Mouse (Mus musculus) neural tube, embryonic 12.5 days (tissue): ENCODE results near the gene Amph. TPM values are rescaled to one million over a fixed set of nuclear protein-coding genes. Genes with fewer than 3 reads are reported as not detected.

Experiments used
- ATAC-seq: fragments of 200-750 bp; cut with Nextera tagmentation; 2 replicates; pipeline ENCODE4 v1.8.0; 2017; ENCODE audit warnings: low read depth, mild to moderate bottlenecking, moderate TSS enrichment, moderate library complexity; ENCODE audit not compliant: low FRiP score
- H3K27ac ChIP-seq: fragments of 300-500 bp; sonication (generic); 2 replicates; pipeline ENCODE4 v1.5.1; 2016
- H3K27me3 ChIP-seq: fragments of 300-500 bp; sonication (generic); replicated peaks from 2 replicates; pipeline ENCODE4 v1.6.1; 2016; ENCODE audit warnings: mild to moderate bottlenecking
- H3K36me3 ChIP-seq: fragments of 300-500 bp; sonication (generic); 2 replicates; pipeline ENCODE4 v1.6.1; 2016; ENCODE audit warnings: mild to moderate bottlenecking
- H3K4me1 ChIP-seq: fragments of 300-500 bp; sonication (generic); 2 replicates; pipeline ENCODE4 v1.6.1; 2016
- H3K4me2 ChIP-seq: fragments of 300-500 bp; sonication (generic); replicated peaks from 2 replicates; pipeline ENCODE4 v1.6.1; 2016; ENCODE audit warnings: mild to moderate bottlenecking
- H3K4me3 ChIP-seq: fragments of 300-500 bp; sonication (generic); 2 replicates; pipeline ENCODE4 v1.5.1; 2016
- H3K9ac ChIP-seq: fragments of 300-500 bp; sonication (generic); 2 replicates; pipeline ENCODE4 v1.6.1; 2016; ENCODE audit warnings: mild to moderate bottlenecking
- H3K9me3 ChIP-seq: fragments of 300-500 bp; sonication (generic); 2 replicates; pipeline ENCODE4 v1.6.1; 2016; ENCODE audit warnings: mild to moderate bottlenecking
- WGBS: fragments of 180-500 bp; shearing (Covaris S2); methylation state at CpG from one replicate; pipeline ENCODE4 v1.1.7; 2016; 5-methylcytosine and 5-hydroxymethylcytosine counted together
- polyA plus RNA-seq: library from polyadenylated mRNA; unstranded; fragments of >200 nt; fragmentation: Nextera tagmentation; extraction: Ambion mirVana; gene quantifications from 2 replicates; pipeline ENCODE4 v1.2.1, GENCODE M21; 2016

Gene Amph
- polyA plus RNA-seq, 1 experiment from 2014 or later: 20.5 TPM

- Histone ChIP-seq H3K36me3 (no peaks in the 10 kb centered on the region), H3K4me1 (no peaks in the 10 kb centered on the region), H3K9me3 (no peaks in the 10 kb centered on the region), H3K27me3 (no peaks in the 10 kb centered on the region), H3K4me2 (no peak overlapping the region), H3K27ac (no peak overlapping the region), H3K4me3 (no peak overlapping the region), H3K9ac (no peak overlapping the region)
- WGBS: 33% methylated on average over 4 of the region's 4 CpGs
- ATAC-seq: no peak
Measured at GRCm38 (mm10) chr13:19158484-19158883, 210.5 kb downstream of the Amph start.

- Histone ChIP-seq H3K4me3 (no peak overlapping the region), H3K36me3 (no peaks in the 10 kb centered on the region), H3K4me1 (no peaks in the 10 kb centered on the region), H3K9me3 (no peaks in the 10 kb centered on the region), H3K27me3 (no peaks in the 10 kb centered on the region), H3K9ac (no peak overlapping the region), H3K4me2 (no peak overlapping the region), H3K27ac (no peak overlapping the region)
- 0 out of 2 replicates have a peak, but pooled peaks have one; percentile 29 for ATAC-seq
- 77% methylated on average over 7 of the region's 7 CpGs for WGBS
Measured at GRCm38 (mm10) chr13:19160616-19161015, 212.6 kb downstream of the Amph start.

- 76% methylated on average over 6 of the region's 7 CpGs for WGBS
- no peak overlapping the region for H3K4me3 ChIP-seq
- no peak overlapping the region for H3K9ac ChIP-seq
- H3K36me3 ChIP-seq: no peaks in the 10 kb centered on the region
- H3K27ac ChIP-seq: no peak overlapping the region
- no peaks in the 10 kb centered on the region for H3K9me3 ChIP-seq
- no peak for ATAC-seq
- H3K27me3 ChIP-seq: no peaks in the 10 kb centered on the region
- no peaks in the 10 kb centered on the region for H3K4me1 ChIP-seq
- H3K4me2 ChIP-seq: no peak overlapping the region
Measured at GRCm38 (mm10) chr13:19161111-19161510, 213.1 kb downstream of the Amph start.

GRCm38 (mm10) chr13:19162120-19162519 is 214.1 kb downstream of the Amph start:
- no peak overlapping the region for H3K9ac ChIP-seq
- no peaks in the 10 kb centered on the region for H3K9me3 ChIP-seq
- H3K4me3 ChIP-seq: no peak overlapping the region
- H3K36me3 ChIP-seq: no peaks in the 10 kb centered on the region
- H3K4me2 ChIP-seq: no peak overlapping the region
- no peak for ATAC-seq
- no peaks in the 10 kb centered on the region for H3K27me3 ChIP-seq
- 87% methylated on average over 6 of the region's 6 CpGs for WGBS
- no peak overlapping the region for H3K27ac ChIP-seq
- no peaks in the 10 kb centered on the region for H3K4me1 ChIP-seq

GRCm38 (mm10) chr13:19177662-19178259 is 229.8 kb downstream of the Amph start:
- H3K9me3 ChIP-seq: no peaks in the 10 kb centered on the region
- H3K4me2 ChIP-seq: no peak overlapping the region
- H3K27ac ChIP-seq: no peak overlapping the region
- WGBS: 100% methylated on average over 1 of the region's 1 CpGs
- peak; percentile 85 for ATAC-seq
- no peaks in the 10 kb centered on the region for H3K36me3 ChIP-seq
- no peak overlapping the region for H3K4me3 ChIP-seq
- H3K9ac ChIP-seq: no peak overlapping the region
- H3K4me1 ChIP-seq: no peaks in the 10 kb centered on the region
- H3K27me3 ChIP-seq: no peaks in the 10 kb centered on the region

GRCm38 (mm10) chr13:19178351-19178750 is 230.3 kb downstream of the Amph start:
- ATAC-seq: no peak
- H3K4me2 ChIP-seq: no peak overlapping the region
- WGBS: 92% methylated on average over 5 of the region's 5 CpGs
- no peak overlapping the region for H3K27ac ChIP-seq
- H3K9ac ChIP-seq: no peak overlapping the region
- no peaks in the 10 kb centered on the region for H3K36me3 ChIP-seq
- H3K4me1 ChIP-seq: no peaks in the 10 kb centered on the region
- no peaks in the 10 kb centered on the region for H3K9me3 ChIP-seq
- no peaks in the 10 kb centered on the region for H3K27me3 ChIP-seq
- H3K4me3 ChIP-seq: no peak overlapping the region

- WGBS: 79% methylated on average over 8 of the region's 8 CpGs
- no peaks in the 10 kb centered on the region for H3K27me3 ChIP-seq
- ATAC-seq: no peak
- H3K4me2 ChIP-seq: no peak overlapping the region
- no peaks in the 10 kb centered on the region for H3K4me1 ChIP-seq
- H3K9ac ChIP-seq: no peak overlapping the region
- no peak overlapping the region for H3K27ac ChIP-seq
- H3K4me3 ChIP-seq: no peak overlapping the region
- no peaks in the 10 kb centered on the region for H3K9me3 ChIP-seq
- no peaks in the 10 kb centered on the region for H3K36me3 ChIP-seq
Measured at GRCm38 (mm10) chr13:19182259-19182658, 234.3 kb downstream of the Amph start.

GRCm38 (mm10) chr13:19190052-19190451 is 242.0 kb downstream of the Amph start:
- H3K27ac ChIP-seq: no peak overlapping the region
- no peak overlapping the region for H3K4me3 ChIP-seq
- H3K9ac ChIP-seq: no peak overlapping the region
- H3K36me3 ChIP-seq: no peaks in the 10 kb centered on the region
- no peak overlapping the region for H3K4me2 ChIP-seq
- no peaks in the 10 kb centered on the region for H3K4me1 ChIP-seq
- WGBS: 78% methylated on average over 6 of the region's 6 CpGs
- H3K9me3 ChIP-seq: no peaks in the 10 kb centered on the region
- ATAC-seq: no peak
- no peaks in the 10 kb centered on the region for H3K27me3 ChIP-seq

- Histone ChIP-seq H3K27me3 (no peaks in the 10 kb centered on the region), H3K27ac (no peak overlapping the region), H3K4me2 (no peak overlapping the region), H3K4me1 (no peaks in the 10 kb centered on the region), H3K36me3 (no peaks in the 10 kb centered on the region), H3K9me3 (no peaks in the 10 kb centered on the region), H3K4me3 (no peak overlapping the region), H3K9ac (no peak overlapping the region)
- WGBS: 82% methylated on average over 4 of the region's 4 CpGs
- no peak for ATAC-seq
Measured at GRCm38 (mm10) chr13:19194803-19195202, 246.8 kb downstream of the Amph start.

GRCm38 (mm10) chr13:19195456-19195855 is 247.5 kb downstream of the Amph start:
- no peaks in the 10 kb centered on the region for H3K9me3 ChIP-seq
- no peaks in the 10 kb centered on the region for H3K36me3 ChIP-seq
- no peak overlapping the region for H3K9ac ChIP-seq
- no peaks in the 10 kb centered on the region for H3K27me3 ChIP-seq
- no peak overlapping the region for H3K27ac ChIP-seq
- no peak for ATAC-seq
- no peak overlapping the region for H3K4me3 ChIP-seq
- no peak overlapping the region for H3K4me2 ChIP-seq
- 55% methylated on average over 1 of the region's 1 CpGs for WGBS
- no peaks in the 10 kb centered on the region for H3K4me1 ChIP-seq

Other genes starting within 250 kb of the Amph start
- 102 and 106 TPM in 2 replicates for gene Vps41, start 230.9 kb upstream of the Amph start, polyA plus RNA-seq